Mouse (Mus musculus): ENCODE data around the gene Usp22. TPM values are rescaled to one million over a fixed set of nuclear protein-coding genes. Genes with fewer than 3 reads are reported as not detected.

Gene Usp22
- 57.5 and 68.6 TPM in 2 replicates for polyA plus RNA-seq (2012; rRNA removed)

DNA sequence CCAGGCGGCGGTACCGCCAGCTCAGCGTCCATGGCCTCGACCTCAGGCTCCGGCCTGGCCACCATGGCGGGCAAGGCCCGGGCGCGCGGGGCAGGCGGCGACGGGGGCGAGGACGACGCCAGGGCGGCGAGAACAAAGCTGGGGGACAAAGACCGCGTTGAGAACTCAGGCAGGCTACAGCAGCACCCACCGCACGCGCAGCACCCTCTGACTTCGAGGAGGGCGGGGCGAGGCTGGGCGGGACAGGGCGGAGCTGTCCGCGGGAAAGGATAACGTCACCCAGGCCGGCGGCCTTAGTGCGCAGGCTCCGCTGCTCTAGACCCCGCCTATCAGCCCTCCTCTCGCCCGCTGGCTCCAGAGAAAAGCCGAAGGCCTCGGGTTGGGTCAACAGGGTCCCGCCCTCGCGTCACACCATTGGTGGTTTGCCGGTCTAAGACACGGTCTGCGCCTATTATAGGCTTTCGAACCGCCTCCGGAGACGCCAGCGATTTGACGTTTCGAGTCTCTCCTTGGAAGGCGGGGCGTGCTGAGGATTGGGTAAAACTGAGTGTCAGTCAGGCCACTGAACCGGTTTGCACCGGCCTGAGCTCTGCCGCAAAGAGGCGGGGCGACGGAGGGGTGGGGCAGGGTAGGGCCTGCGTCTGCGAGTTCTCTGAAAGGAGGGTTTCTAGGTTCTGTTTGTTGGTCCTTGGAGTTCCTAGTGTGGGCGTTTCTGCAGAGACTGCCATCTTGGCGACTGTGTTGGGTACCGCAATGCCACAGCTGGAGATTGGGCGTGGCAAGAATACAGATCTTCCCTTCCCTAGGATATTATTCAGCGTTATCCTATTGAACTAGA is at the start of gene Usp22:
Gene Usp22, minus strand, starts transcription at position 235 of the 838 bp plus-strand sequence.
- WGBS, result under 1% methylated on average over 69 of the region's 69 CpGs
- H3K27ac ChIP-seq (ENCODE audit: control insufficient read depth, insufficient read depth, low read length), result peak within 1 kb of the TSS; percentile 56
- no peaks in the 10 kb centered on the region for H3K36me3 ChIP-seq (ENCODE audit: control insufficient read depth, insufficient read depth, low read length)
- TF ChIP-seq POLR2A (IDR thresholded peaks at IDR 0.05; ENCODE audit: control insufficient read depth, extremely low read depth, insufficient read depth, low read length, poor library complexity) (peak; percentile 67), CTCF (IDR thresholded peaks at IDR 0.05; ENCODE audit: borderline replicate concordance, control insufficient read depth, extremely low read depth, insufficient read depth, low read length, poor library complexity) (peak; percentile 36; the same call in 1 of the 2 replicates)
- DNase-seq, result peak; percentile 99
- H3K27me3 ChIP-seq (ENCODE audit: control insufficient read depth, insufficient read depth, low read length), result no peaks in the 10 kb centered on the region
- peak within 1 kb of the TSS; percentile 82 for H3K4me3 ChIP-seq (ENCODE audit: control insufficient read depth, insufficient read depth, low read length)
- peaks cover 5% of the 10 kb centered on the region for H3K4me1 ChIP-seq (replicated peaks; ENCODE audit: control insufficient read depth, insufficient read depth, low read length)

DNA sequence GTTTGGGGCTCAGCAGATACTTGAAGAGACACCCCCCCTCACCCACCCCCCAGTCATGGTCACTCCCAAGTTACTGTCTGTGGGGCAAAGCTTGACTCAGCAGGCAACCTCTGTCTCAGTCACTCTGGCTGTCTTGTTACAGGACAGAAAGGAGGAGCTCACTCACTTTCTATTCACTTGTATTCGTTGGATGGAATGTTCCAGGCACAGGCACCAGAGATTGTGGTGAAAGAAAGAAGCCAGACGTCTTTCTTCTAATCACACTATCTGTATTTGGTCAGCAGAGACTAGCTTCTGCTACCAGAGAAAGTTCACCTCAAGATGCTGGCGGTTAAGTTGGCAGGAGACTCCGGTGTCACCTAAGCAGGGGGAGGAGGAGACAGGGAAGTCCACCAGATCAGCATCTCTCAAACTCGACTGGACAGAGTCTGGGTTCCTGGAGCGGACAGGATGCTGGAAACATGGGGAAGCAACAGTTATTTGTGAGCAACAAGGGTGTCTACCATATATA is 49.4 kb upstream of the Usp22 start:
- whole genome bisulfite sequencing, result 81% methylated on average over 6 of the region's 6 CpGs
- no peak for TF ChIP-seq CTCF (IDR thresholded peaks at IDR 0.05; ENCODE audit: borderline replicate concordance, control insufficient read depth, extremely low read depth, insufficient read depth, low read length, poor library complexity)
- no peak for TF ChIP-seq POLR2A (IDR thresholded peaks at IDR 0.05; ENCODE audit: control insufficient read depth, extremely low read depth, insufficient read depth, low read length, poor library complexity)
- H3K36me3 ChIP-seq (ENCODE audit: control insufficient read depth, insufficient read depth, low read length), result no peaks in the 10 kb centered on the region
- H3K4me3 ChIP-seq (ENCODE audit: control insufficient read depth, insufficient read depth, low read length), result no peak overlapping the region
- no peaks in the 10 kb centered on the region for H3K4me1 ChIP-seq (replicated peaks; ENCODE audit: control insufficient read depth, insufficient read depth, low read length)
- no peak overlapping the region for H3K27ac ChIP-seq (ENCODE audit: control insufficient read depth, insufficient read depth, low read length)
- DNase-seq, result no peak
- H3K27me3 ChIP-seq (ENCODE audit: control insufficient read depth, insufficient read depth, low read length), result no peaks in the 10 kb centered on the region

DNA sequence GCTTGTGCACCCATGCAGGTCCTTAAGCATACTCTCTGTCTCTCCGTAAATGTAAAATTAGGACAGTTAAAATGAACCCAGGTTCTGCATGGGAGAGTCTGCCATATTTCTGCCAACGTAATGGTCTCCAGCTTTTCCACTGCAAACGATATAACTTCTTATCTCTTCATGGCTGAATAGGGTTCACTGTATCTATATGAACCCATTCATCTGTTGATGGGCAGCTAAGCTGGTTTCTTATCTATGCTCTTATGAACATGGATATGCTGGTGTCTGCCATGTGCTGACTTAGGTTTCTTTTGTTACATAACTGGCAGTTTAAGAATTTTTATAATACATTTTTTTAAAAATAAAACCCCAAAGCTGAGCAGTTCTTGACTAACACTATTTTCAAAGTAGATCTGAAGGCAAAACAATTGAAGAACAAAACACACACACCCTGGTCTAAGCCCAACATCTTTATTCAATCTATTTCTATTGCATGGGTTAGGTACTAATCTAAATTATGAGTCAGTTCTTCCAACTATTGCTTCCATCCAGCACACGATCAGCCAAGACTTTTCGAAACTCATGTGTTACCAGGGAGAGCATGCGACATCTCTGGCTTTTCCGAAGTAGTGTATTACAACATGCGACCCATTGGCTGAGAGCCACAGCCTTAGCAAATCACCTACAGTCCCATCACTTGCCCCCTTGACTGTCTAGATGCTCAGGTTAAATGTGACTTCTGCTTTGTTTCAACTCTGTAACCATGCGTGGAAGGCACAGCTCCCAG is 48.3 kb upstream of the Usp22 start:
- no peak overlapping the region for H3K4me3 ChIP-seq (ENCODE audit: control insufficient read depth, insufficient read depth, low read length)
- H3K4me1 ChIP-seq (replicated peaks; ENCODE audit: control insufficient read depth, insufficient read depth, low read length), result no peaks in the 10 kb centered on the region
- no peak for TF ChIP-seq POLR2A (IDR thresholded peaks at IDR 0.05; ENCODE audit: control insufficient read depth, extremely low read depth, insufficient read depth, low read length, poor library complexity)
- no peak for TF ChIP-seq CTCF (IDR thresholded peaks at IDR 0.05; ENCODE audit: borderline replicate concordance, control insufficient read depth, extremely low read depth, insufficient read depth, low read length, poor library complexity)
- DNase-seq, result no peak
- H3K36me3 ChIP-seq (ENCODE audit: control insufficient read depth, insufficient read depth, low read length), result no peaks in the 10 kb centered on the region
- H3K27ac ChIP-seq (ENCODE audit: control insufficient read depth, insufficient read depth, low read length), result no peak overlapping the region
- 92% methylated on average over 9 of the region's 9 CpGs for WGBS
- no peaks in the 10 kb centered on the region for H3K27me3 ChIP-seq (ENCODE audit: control insufficient read depth, insufficient read depth, low read length)

DNA sequence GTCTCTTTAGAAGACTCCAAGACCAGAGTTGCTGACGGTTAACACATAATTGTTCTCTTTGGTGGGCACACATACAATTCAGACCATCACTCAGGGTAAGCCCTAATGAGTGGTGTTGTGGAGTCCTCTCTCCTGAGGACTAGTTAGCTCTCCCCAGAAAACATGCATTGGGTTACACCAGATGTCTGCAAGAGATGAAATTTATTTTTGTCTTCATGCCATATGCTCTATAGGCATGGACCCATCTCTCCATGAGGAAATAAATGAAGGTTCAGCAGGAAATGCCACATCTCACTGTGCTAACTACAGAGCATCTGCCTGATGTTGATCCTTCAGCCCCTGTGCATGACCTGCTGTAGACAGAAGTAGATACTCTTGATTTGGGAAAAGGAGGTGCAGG is 47.2 kb upstream of the Usp22 start:
- Histone ChIP-seq H3K4me1 (replicated peaks; ENCODE audit: control insufficient read depth, insufficient read depth, low read length) (no peaks in the 10 kb centered on the region), H3K27ac (ENCODE audit: control insufficient read depth, insufficient read depth, low read length) (no peak overlapping the region), H3K36me3 (ENCODE audit: control insufficient read depth, insufficient read depth, low read length) (no peaks in the 10 kb centered on the region), H3K27me3 (ENCODE audit: control insufficient read depth, insufficient read depth, low read length) (no peaks in the 10 kb centered on the region), H3K4me3 (ENCODE audit: control insufficient read depth, insufficient read depth, low read length) (no peak overlapping the region)
- 92% methylated on average over 1 of the region's 1 CpGs for WGBS
- no peak for DNase-seq
- TF ChIP-seq POLR2A (IDR thresholded peaks at IDR 0.05; ENCODE audit: control insufficient read depth, extremely low read depth, insufficient read depth, low read length, poor library complexity) (no peak), CTCF (IDR thresholded peaks at IDR 0.05; ENCODE audit: borderline replicate concordance, control insufficient read depth, extremely low read depth, insufficient read depth, low read length, poor library complexity) (no peak)

DNA sequence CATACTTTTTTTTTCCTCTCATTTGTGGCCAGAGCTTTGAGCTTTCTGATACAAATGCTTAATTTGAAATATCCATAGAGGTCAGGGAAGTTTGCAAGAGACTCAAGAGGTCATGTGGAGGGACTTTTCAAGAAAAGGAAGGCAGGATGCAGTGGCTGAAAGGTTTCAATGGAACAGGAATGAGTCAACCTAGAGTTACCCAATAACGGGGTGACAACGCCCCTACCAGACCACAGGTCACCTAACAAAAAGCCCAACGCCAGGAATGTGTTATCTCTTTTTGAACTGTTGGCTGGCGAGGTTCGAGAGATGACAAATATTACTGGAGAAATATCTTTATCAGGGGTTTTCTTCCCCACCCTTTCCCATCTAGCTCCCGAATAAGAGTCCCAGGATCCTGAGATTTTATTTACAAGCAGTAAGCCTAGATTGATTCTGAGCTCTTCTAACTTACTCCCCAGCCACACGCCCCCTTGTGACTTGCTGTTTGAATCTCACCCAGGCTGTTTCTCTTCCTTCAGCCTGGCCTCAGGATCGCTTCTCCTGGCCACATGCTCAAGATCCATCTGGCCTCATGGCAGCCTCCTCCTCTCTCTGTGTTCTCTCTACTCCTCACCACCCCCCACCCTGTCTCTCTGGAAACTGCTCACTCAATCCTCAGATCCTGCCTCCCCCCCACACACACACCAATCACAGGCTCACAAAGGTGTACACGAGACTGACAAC is 45.5 kb upstream of the Usp22 start:
- DNase-seq, result no peak
- TF ChIP-seq CTCF (IDR thresholded peaks at IDR 0.05; ENCODE audit: borderline replicate concordance, control insufficient read depth, extremely low read depth, insufficient read depth, low read length, poor library complexity) (no peak), POLR2A (IDR thresholded peaks at IDR 0.05; ENCODE audit: control insufficient read depth, extremely low read depth, insufficient read depth, low read length, poor library complexity) (no peak)
- 70% methylated on average over 9 of the region's 9 CpGs for WGBS
- no peak overlapping the region for H3K27ac ChIP-seq (ENCODE audit: control insufficient read depth, insufficient read depth, low read length)
- no peaks in the 10 kb centered on the region for H3K27me3 ChIP-seq (ENCODE audit: control insufficient read depth, insufficient read depth, low read length)
- no peaks in the 10 kb centered on the region for H3K4me1 ChIP-seq (replicated peaks; ENCODE audit: control insufficient read depth, insufficient read depth, low read length)
- H3K4me3 ChIP-seq (ENCODE audit: control insufficient read depth, insufficient read depth, low read length), result no peak overlapping the region
- H3K36me3 ChIP-seq (ENCODE audit: control insufficient read depth, insufficient read depth, low read length), result no peaks in the 10 kb centered on the region

DNA sequence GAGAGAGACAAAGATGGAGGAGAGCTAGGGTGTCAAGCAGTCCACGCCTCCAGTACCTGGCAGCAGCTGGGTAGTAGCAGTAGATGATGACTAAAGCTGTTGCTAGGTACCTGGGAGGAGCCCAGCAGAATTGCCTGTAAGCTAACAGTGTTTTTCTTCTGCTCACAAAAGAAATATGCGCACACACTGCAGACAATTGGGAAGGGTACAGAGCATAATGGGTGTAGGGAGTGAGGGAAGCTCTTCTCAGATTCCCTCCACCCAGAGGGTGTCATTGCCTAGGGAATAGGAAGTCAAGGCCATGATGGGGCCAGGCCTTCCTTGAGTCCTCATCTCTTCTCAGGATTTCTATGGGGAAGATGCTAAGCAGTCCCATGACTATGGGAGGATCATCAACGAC is 41.1 kb upstream of the Usp22 start:
- no peak for DNase-seq
- no peaks in the 10 kb centered on the region for H3K36me3 ChIP-seq (ENCODE audit: control insufficient read depth, insufficient read depth, low read length)
- 85% methylated on average over 3 of the region's 3 CpGs for WGBS
- H3K27me3 ChIP-seq (ENCODE audit: control insufficient read depth, insufficient read depth, low read length), result no peaks in the 10 kb centered on the region
- no peak for TF ChIP-seq POLR2A (IDR thresholded peaks at IDR 0.05; ENCODE audit: control insufficient read depth, extremely low read depth, insufficient read depth, low read length, poor library complexity)
- TF ChIP-seq CTCF (IDR thresholded peaks at IDR 0.05; ENCODE audit: borderline replicate concordance, control insufficient read depth, extremely low read depth, insufficient read depth, low read length, poor library complexity), result no peak
- H3K4me3 ChIP-seq (ENCODE audit: control insufficient read depth, insufficient read depth, low read length), result no peak overlapping the region
- H3K27ac ChIP-seq (ENCODE audit: control insufficient read depth, insufficient read depth, low read length), result no peak overlapping the region
- H3K4me1 ChIP-seq (replicated peaks; ENCODE audit: control insufficient read depth, insufficient read depth, low read length), result no peaks in the 10 kb centered on the region

All from thymus, adult 2 months (tissue).